In the genomic region with DNA sequence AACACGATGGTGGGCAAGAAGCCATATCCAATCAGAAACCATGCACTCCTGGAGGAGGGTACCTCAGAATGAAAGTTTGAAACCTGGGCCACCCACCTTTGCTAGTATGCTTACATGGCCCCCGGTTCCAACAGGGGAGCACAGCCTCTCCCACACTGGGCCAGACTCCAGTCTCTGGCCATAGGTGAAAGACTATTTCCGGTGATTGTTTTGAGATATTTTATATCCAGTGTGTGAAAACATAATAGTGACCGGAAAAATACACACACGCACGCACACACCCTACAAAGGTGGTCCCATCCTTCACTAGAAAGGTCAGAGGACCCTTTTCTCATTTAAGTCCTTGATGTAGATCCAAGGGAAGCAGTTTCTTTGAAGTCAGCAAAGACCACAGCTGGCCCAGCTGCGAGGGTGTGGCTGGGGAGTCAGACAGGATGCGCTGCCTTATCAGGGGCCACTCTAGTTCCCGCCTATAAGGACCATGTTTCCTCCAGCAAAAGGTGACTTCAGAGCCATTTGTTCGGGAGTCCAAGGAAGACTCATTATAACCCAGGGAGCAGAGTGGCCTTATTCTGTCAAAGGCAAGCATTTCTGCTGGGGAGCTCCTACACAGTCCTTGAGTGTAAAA, we compare ENCODE assay signal across 9 mouse cellular contexts.
A peak's percentile ranks its signal among the peaks of the same experiment; 100 is the strongest.
DNase-seq lines count a peak whose midpoint lies in the region; ATAC-seq and TF ChIP-seq lines count a peak whose summit lies in the region.
"Had no signal": no experiment of that assay in that cellular context is flagged by ENCODE, and none has a peak within 500 bp of the region (broad histone marks: within the 10 kb centered on the region; RNA-seq: fewer than 3 reads in every experiment).

No protein-coding gene starts in this region.

- no peak for TF ChIP-seq EP300 in stomach, postnatal 0 days (optimal IDR thresholded peaks at IDR 0.05)

- intact Hi-C loops in left cerebral cortex, postnatal 4 days (cut with DNase I), result no loop called here

- H3K27ac ChIP-seq in forebrain, embryonic 10.5 days, result peak overlapping the region; percentile 84
- no peak overlapping the region for H3K27ac ChIP-seq in forebrain, embryonic 11.5 days (ENCODE audit: low read depth, low read length)
- peak overlapping the region; percentile 86 for H3K27ac ChIP-seq in limb, embryonic 10.5 days
- peak overlapping the region; percentile 97 for H3K27ac ChIP-seq in stomach, postnatal 0 days (replicated peaks)
- H3K27ac ChIP-seq: neural tube, embryonic 12.5 days had no signal

- no peak for DNase-seq in forebrain, embryonic 10.5 days (ENCODE audit: extremely low spot score, low spot score)
- no peak for DNase-seq in forebrain, embryonic 11.5 days (ENCODE audit: low spot score)
- peak; percentile 36 for DNase-seq in thymus, postnatal 0 days (ENCODE audit: low spot score)
- no peak for DNase-seq in thymus, postnatal 10 days (ENCODE audit: low spot score in 2 of 2)
- no peak for DNase-seq in limb, embryonic 10.5 days (ENCODE audit: low spot score)
- DNase-seq in stomach, postnatal 0 days (ENCODE audit: low spot score), result no peak
- no peak for DNase-seq in T-cell, adult 2 months (ENCODE audit: low spot score)
- no peak for DNase-seq in left cerebral cortex, postnatal 4 days

- WGBS in forebrain, embryonic 10.5 days, result 87% methylated on average over 10 of the region's 10 CpGs
- 91% methylated on average over 10 of the region's 10 CpGs for WGBS in forebrain, embryonic 11.5 days
- WGBS in limb, embryonic 10.5 days, result 66% methylated on average over 10 of the region's 10 CpGs
- WGBS in stomach, postnatal 0 days, result 64% methylated on average over 10 of the region's 10 CpGs

- no peak for ATAC-seq in forebrain, embryonic 11.5 days (replicated peaks; ENCODE audit: low FRiP score)
- ATAC-seq in stomach, postnatal 0 days (ENCODE audit: low FRiP score, low TSS enrichment), result no peak

- H3K4me1 ChIP-seq in forebrain, embryonic 10.5 days, result peaks cover 83% of the 10 kb centered on the region
- peaks cover 21% of the 10 kb centered on the region for H3K4me1 ChIP-seq in forebrain, embryonic 11.5 days (replicated peaks; ENCODE audit: control insufficient read depth, insufficient read depth, low read length)
- peaks cover 72% of the 10 kb centered on the region for H3K4me1 ChIP-seq in limb, embryonic 10.5 days
- peaks cover 9% of the 10 kb centered on the region for H3K4me1 ChIP-seq in stomach, postnatal 0 days (replicated peaks; ENCODE audit: control insufficient read depth, insufficient read depth)

- H3K4me3 ChIP-seq in forebrain, embryonic 10.5 days, result no peak overlapping the region
- H3K4me3 ChIP-seq in forebrain, embryonic 11.5 days (ENCODE audit: low read depth, low read length), result no peak overlapping the region
- H3K4me3 ChIP-seq in limb, embryonic 10.5 days, result no peak overlapping the region
- no peak overlapping the region for H3K4me3 ChIP-seq in stomach, postnatal 0 days (ENCODE audit: low read depth, low read length)
- H3K4me3 ChIP-seq: neural tube, embryonic 12.5 days had no signal

- H3K27me3 ChIP-seq in forebrain, embryonic 10.5 days (ENCODE audit: poor library complexity, severe bottlenecking), result no peaks in the 10 kb centered on the region
- H3K27me3 ChIP-seq in forebrain, embryonic 11.5 days (ENCODE audit: control insufficient read depth, insufficient read depth, low read length), result no peaks in the 10 kb centered on the region
- H3K27me3 ChIP-seq in limb, embryonic 10.5 days (ENCODE audit: low read depth, poor library complexity, severe bottlenecking), result no peaks in the 10 kb centered on the region
- no peaks in the 10 kb centered on the region for H3K27me3 ChIP-seq in stomach, postnatal 0 days (ENCODE audit: control insufficient read depth, insufficient read depth, low read length)
- H3K27me3 ChIP-seq: neural tube, embryonic 12.5 days had no signal

- no peak overlapping the region for H3K4me2 ChIP-seq in forebrain, embryonic 11.5 days (ENCODE audit: low read depth, low read length, severe bottlenecking)
- H3K4me2 ChIP-seq in stomach, postnatal 0 days (replicated peaks; ENCODE audit: low read depth), result no peak overlapping the region
- H3K4me2 ChIP-seq: neural tube, embryonic 12.5 days had no signal

- no peaks in the 10 kb centered on the region for H3K36me3 ChIP-seq in forebrain, embryonic 10.5 days (replicated peaks)
- no peaks in the 10 kb centered on the region for H3K36me3 ChIP-seq in forebrain, embryonic 11.5 days (ENCODE audit: control insufficient read depth, insufficient read depth, low read length)
- no peaks in the 10 kb centered on the region for H3K36me3 ChIP-seq in limb, embryonic 10.5 days
- H3K36me3 ChIP-seq in stomach, postnatal 0 days (ENCODE audit: control insufficient read depth, insufficient read depth, low read length), result no peaks in the 10 kb centered on the region
- H3K36me3 ChIP-seq: neural tube, embryonic 12.5 days had no signal

- no peaks in the 10 kb centered on the region for H3K9me3 ChIP-seq in forebrain, embryonic 10.5 days
- no peaks in the 10 kb centered on the region for H3K9me3 ChIP-seq in forebrain, embryonic 11.5 days (ENCODE audit: control insufficient read depth, low read length)
- H3K9me3 ChIP-seq in limb, embryonic 10.5 days (replicated peaks), result no peaks in the 10 kb centered on the region
- H3K9me3 ChIP-seq in stomach, postnatal 0 days (ENCODE audit: control insufficient read depth, low read length), result no peaks in the 10 kb centered on the region
- H3K9me3 ChIP-seq: neural tube, embryonic 12.5 days had no signal

- no peak for TF ChIP-seq CTCF in stomach, postnatal 0 days (IDR thresholded peaks at IDR 0.05; ENCODE audit: low read depth)

- H3K9ac ChIP-seq in forebrain, embryonic 11.5 days (ENCODE audit: low read length), result no peak overlapping the region
- H3K9ac ChIP-seq in stomach, postnatal 0 days (ENCODE audit: low read length), result no peak overlapping the region
- H3K9ac ChIP-seq: neural tube, embryonic 12.5 days had no signal
